ENCODE assay signal across 7 mouse cellular contexts in genomic region chr1:171043594-171044153, GRCm38 (mm10). TPM values are rescaled to one million over a fixed set of nuclear protein-coding genes. Genes with fewer than 3 reads are reported as not detected.
DNase-seq lines count a peak whose midpoint lies in the region; ATAC-seq and TF ChIP-seq lines count a peak whose summit lies in the region.

No protein-coding gene starts in this region.

- H3K36me3 ChIP-seq in neural tube, embryonic 11.5 days (ENCODE audit: control insufficient read depth, insufficient read depth, low read length), result no peaks in the 10 kb centered on the region
- no peaks in the 10 kb centered on the region for H3K36me3 ChIP-seq in limb, embryonic 12.5 days
- no peaks in the 10 kb centered on the region for H3K36me3 ChIP-seq in stomach, embryonic 16.5 days (ENCODE audit: control insufficient read depth, insufficient read depth, low read length)

- no peaks in the 10 kb centered on the region for H3K27me3 ChIP-seq in neural tube, embryonic 11.5 days (ENCODE audit: control insufficient read depth, insufficient read depth, low read length)
- no peaks in the 10 kb centered on the region for H3K27me3 ChIP-seq in limb, embryonic 12.5 days
- H3K27me3 ChIP-seq in stomach, embryonic 16.5 days (ENCODE audit: control insufficient read depth, insufficient read depth, low read length), result no peaks in the 10 kb centered on the region

- H3K4me2 ChIP-seq in neural tube, embryonic 11.5 days (ENCODE audit: low read depth), result peak overlapping the region; percentile 39
- H3K4me2 ChIP-seq in limb, embryonic 12.5 days, result peak overlapping the region; percentile 51
- H3K4me2 ChIP-seq in stomach, embryonic 16.5 days (ENCODE audit: low read depth, low read length), result peak overlapping the region; percentile 54

- no peak overlapping the region for H3K27ac ChIP-seq in neural tube, embryonic 11.5 days (ENCODE audit: low read depth, low read length)
- H3K27ac ChIP-seq in embryonic fibroblast, embryonic 13.5 days (ENCODE audit: insufficient read depth, low read length), result no peak overlapping the region
- peak overlapping the region; percentile 79; the same call in 1 of the 2 replicates for H3K27ac ChIP-seq in limb, embryonic 12.5 days
- peak overlapping the region; percentile 93; the same call in 1 of the 2 replicates for H3K27ac ChIP-seq in stomach, embryonic 16.5 days (ENCODE audit: low read length)

- peak overlapping the region; percentile 56 for H3K4me3 ChIP-seq in neural tube, embryonic 11.5 days (ENCODE audit: low read depth, low read length)
- H3K4me3 ChIP-seq in embryonic fibroblast, embryonic 13.5 days (ENCODE audit: insufficient read depth, low read length), result peak overlapping the region; percentile 84
- peak overlapping the region; percentile 61 for H3K4me3 ChIP-seq in limb, embryonic 12.5 days (replicated peaks)
- peak overlapping the region; percentile 79 for H3K4me3 ChIP-seq in stomach, embryonic 16.5 days (replicated peaks; ENCODE audit: low read length)

- no peak for ATAC-seq in neural tube, embryonic 11.5 days (ENCODE audit: insufficient read depth, low FRiP score, low TSS enrichment)
- no peak for ATAC-seq in limb, embryonic 12.5 days (ENCODE audit: insufficient number of reproducible peaks, insufficient read depth, low FRiP score, low TSS enrichment, low read depth)
- no peak for ATAC-seq in stomach, embryonic 16.5 days (ENCODE audit: insufficient read depth, low FRiP score)

- H3K9me3 ChIP-seq in neural tube, embryonic 11.5 days (ENCODE audit: control insufficient read depth, low read length), result no peaks in the 10 kb centered on the region
- no peaks in the 10 kb centered on the region for H3K9me3 ChIP-seq in limb, embryonic 12.5 days
- H3K9me3 ChIP-seq in stomach, embryonic 16.5 days (replicated peaks; ENCODE audit: control insufficient read depth, low read length), result no peaks in the 10 kb centered on the region

- 72% methylated on average over 3 of the region's 3 CpGs for WGBS in neural tube, embryonic 11.5 days
- 69% methylated on average over 3 of the region's 3 CpGs for WGBS in limb, embryonic 12.5 days
- 66% methylated on average over 3 of the region's 3 CpGs for WGBS in stomach, embryonic 16.5 days

- TF ChIP-seq CTCF in embryonic fibroblast, embryonic 13.5 days (IDR thresholded peaks at IDR 0.05; ENCODE audit: borderline replicate concordance, insufficient read depth, low read length), result no peak

- H3K4me1 ChIP-seq in neural tube, embryonic 11.5 days (ENCODE audit: control insufficient read depth, insufficient read depth, low read length), result no peaks in the 10 kb centered on the region
- no peaks in the 10 kb centered on the region for H3K4me1 ChIP-seq in embryonic fibroblast, embryonic 13.5 days (ENCODE audit: control insufficient read depth, insufficient read depth, low read length)
- H3K4me1 ChIP-seq in limb, embryonic 12.5 days (replicated peaks), result no peaks in the 10 kb centered on the region; the same call in 1 of the 2 replicates
- no peaks in the 10 kb centered on the region for H3K4me1 ChIP-seq in stomach, embryonic 16.5 days (ENCODE audit: control insufficient read depth, insufficient read depth, low read length)

- DNase-seq in neural tube, embryonic 11.5 days (ENCODE audit: low spot score), result no peak
- no peak for DNase-seq in neural tube, embryonic 10.5 days (ENCODE audit: extremely low spot score, low spot score)
- DNase-seq in layer of hippocampus, adult 18-20 months (ENCODE audit: low spot score in 2 of 2), result no peak
- DNase-seq in c-Kit-positive CD71-positive TER-119-positive erythroid progenitor cells, embryonic 14.5 days (ENCODE audit: low spot score), result no peak

- no peak for TF ChIP-seq POLR2A in embryonic fibroblast, embryonic 13.5 days (IDR thresholded peaks at IDR 0.05; ENCODE audit: low read depth, low read length)

- H3K9ac ChIP-seq in neural tube, embryonic 11.5 days (ENCODE audit: low read length), result no peak overlapping the region
- peak overlapping the region; percentile 59; the same call in 1 of the 2 replicates for H3K9ac ChIP-seq in limb, embryonic 12.5 days (replicated peaks)
- H3K9ac ChIP-seq in stomach, embryonic 16.5 days (ENCODE audit: low read length), result peak overlapping the region; percentile 72; the same call in 1 of the 2 replicates

RNA-seq across cellular contexts. Expression of gene Fcgr3, which starts 21.1 kb away (rescaled TPM):
- 5.6 and 6.7 TPM in 2 replicates for polyA plus RNA-seq in neural tube, embryonic 11.5 days (2014; fragmentation: Nextera tagmentation; extraction: Ambion mirVana)
- polyA plus RNA-seq in embryonic fibroblast, embryonic 13.5 days (2011; ENCODE audit: insufficient read length, low read depth, missing spikeins), result 3.9 TPM in 1 of 2 replicates, not detected in the other
- polyA plus RNA-seq in limb, embryonic 12.5 days (2016; fragmentation: Nextera tagmentation; extraction: Ambion mirVana), result 4.5 and 5.3 TPM in 2 replicates
- 17.7 and 20.2 TPM in 2 replicates for polyA plus RNA-seq in stomach, embryonic 16.5 days (2015; fragmentation: Nextera tagmentation; extraction: Ambion mirVana)
- 10 to 100 TPM in 1 of 2 experiments, 1 to 10 TPM in 1; 9.9 to 12.5 TPM for total RNA-seq in layer of hippocampus, adult 18-20 months (2021)

RNA-seq across cellular contexts. Expression of gene Fcgr4, which starts 25.0 kb away (rescaled TPM):
- polyA plus RNA-seq in neural tube, embryonic 11.5 days (2014; fragmentation: Nextera tagmentation; extraction: Ambion mirVana), result 0.19 and 0.26 TPM in 2 replicates
- not detected in 2 replicates for polyA plus RNA-seq in embryonic fibroblast, embryonic 13.5 days (2011; ENCODE audit: insufficient read length, low read depth, missing spikeins)
- polyA plus RNA-seq in limb, embryonic 12.5 days (2016; fragmentation: Nextera tagmentation; extraction: Ambion mirVana), result 0.17 and 0.21 TPM in 2 replicates
- 0.90 and 1.5 TPM in 2 replicates for polyA plus RNA-seq in stomach, embryonic 16.5 days (2015; fragmentation: Nextera tagmentation; extraction: Ambion mirVana)
- total RNA-seq in layer of hippocampus, adult 18-20 months (2021), result under 1 TPM in 1 of 2 experiments, not detected in 1; 0.25 TPM

Comparison
In these comparisons a context has a peak if more than half of its experiments do, and no peak if none do; other contexts are left out.
1. H3K27ac ChIP-seq: peak in limb, embryonic 12.5 days (single experiment) and stomach, embryonic 16.5 days (single experiment); none in neural tube, embryonic 11.5 days (single experiment) and embryonic fibroblast, embryonic 13.5 days (single experiment).
2. Peak in every context shown above with its lines, with median percentiles within 50 percentile points of each other: H3K4me2 ChIP-seq and H3K4me3 ChIP-seq.